Mouse (Mus musculus): ENCODE data around the gene Trappc3. TPM values are rescaled to one million over a fixed set of nuclear protein-coding genes. Genes with fewer than 3 reads are reported as not detected.
A peak's percentile ranks its signal among the peaks of the same experiment; 100 is the strongest.

Gene Trappc3
- polyA plus RNA-seq, 1 experiment = 25.7 TPM

DNA sequence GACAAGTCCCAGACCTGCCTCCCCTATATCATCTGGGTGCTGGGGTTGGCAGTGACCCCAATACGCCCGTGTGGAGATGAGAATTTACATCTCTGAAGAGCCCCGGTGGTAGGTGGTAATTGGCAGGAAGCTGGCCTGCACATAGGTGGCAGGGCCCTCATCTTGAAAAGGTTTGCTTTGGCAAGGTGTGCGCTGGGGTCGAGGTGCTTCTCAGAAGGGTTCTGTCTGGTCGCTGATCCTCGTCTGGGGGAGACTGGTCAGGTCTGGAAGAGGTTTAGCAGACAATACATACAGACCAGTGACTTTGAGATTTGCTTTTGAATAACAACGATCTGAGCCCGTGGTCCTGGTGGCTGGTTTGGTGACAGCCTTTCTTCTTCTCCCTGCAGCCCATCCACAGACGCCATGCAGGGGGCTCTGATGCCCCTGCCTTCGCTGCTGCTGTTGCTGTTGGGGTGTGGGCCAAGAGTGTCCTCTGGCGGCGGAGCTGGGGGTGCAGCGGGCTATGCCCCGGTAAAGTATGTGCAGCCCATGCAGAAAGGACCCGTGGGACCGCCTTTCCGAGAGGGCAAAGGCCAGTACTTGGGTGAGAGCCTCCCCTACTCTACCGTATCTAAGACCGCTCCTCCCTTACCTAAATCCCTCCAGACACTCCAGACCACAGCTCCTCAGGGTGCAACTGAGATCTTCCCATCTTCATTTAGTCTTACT is 47.2 kb downstream of the Trappc3 start:
- Histone ChIP-seq H3K4me3 (ENCODE audit: extremely low read depth, insufficient read depth, insufficient read length) (no peak overlapping the region), H3K27ac (ENCODE audit: insufficient read depth, low read length) (no peak overlapping the region), H3K4me1 (ENCODE audit: control insufficient read depth, insufficient read depth, insufficient read length) (no peaks in the 10 kb centered on the region), H3K27me3 (ENCODE audit: control insufficient read depth, insufficient read depth, low read length) (no peaks in the 10 kb centered on the region; the same call in 1 of the 2 replicates), H3K36me3 (ENCODE audit: control insufficient read depth, insufficient read depth, low read length) (peaks cover 1% of the 10 kb centered on the region; the same call in 1 of the 2 replicates)
- TF ChIP-seq POLR2A (IDR thresholded peaks at IDR 0.05; ENCODE audit: low read depth, low read length) = no peak
- 0 out of 2 replicates have a peak, but pooled peaks have one; percentile 8 for TF ChIP-seq CTCF (IDR thresholded peaks at IDR 0.05; ENCODE audit: extremely low read depth, insufficient read depth, insufficient read length, insufficient replicate concordance)
- WGBS = 22% methylated on average over 20 of the region's 20 CpGs
- DNase-seq (ENCODE audit: low read depth in 1 of 2, low spot score in 2 of 2) = no peak

DNA sequence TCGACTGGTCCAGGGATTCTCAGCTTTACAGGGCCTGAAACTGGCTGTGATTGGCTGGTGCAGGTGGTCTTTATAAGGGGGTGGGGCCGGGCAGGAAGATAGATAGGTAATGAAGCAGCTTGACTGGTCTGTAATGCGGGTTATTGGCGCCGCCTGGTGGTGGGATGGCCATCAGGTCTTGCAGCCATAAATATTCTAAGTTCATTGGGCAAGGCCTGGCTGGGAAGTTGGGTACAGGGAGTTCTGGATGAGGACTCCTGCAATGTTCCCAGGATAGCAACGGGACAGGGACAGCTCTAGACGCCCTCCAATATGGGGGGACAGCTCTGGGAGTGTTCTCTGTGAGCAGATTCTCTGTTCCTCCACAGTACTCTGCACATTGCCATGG is 47.8 kb downstream of the Trappc3 start:
- TF ChIP-seq CTCF (IDR thresholded peaks at IDR 0.05; ENCODE audit: extremely low read depth, insufficient read depth, insufficient read length, insufficient replicate concordance) (peak; percentile 62; the same call in 1 of the 2 replicates), POLR2A (IDR thresholded peaks at IDR 0.05; ENCODE audit: low read depth, low read length) (no peak)
- Histone ChIP-seq H3K4me1 (ENCODE audit: control insufficient read depth, insufficient read depth, insufficient read length) (no peaks in the 10 kb centered on the region), H3K27ac (ENCODE audit: insufficient read depth, low read length) (no peak overlapping the region), H3K36me3 (ENCODE audit: control insufficient read depth, insufficient read depth, low read length) (peaks cover 1% of the 10 kb centered on the region; the same call in 1 of the 2 replicates), H3K27me3 (ENCODE audit: control insufficient read depth, insufficient read depth, low read length) (no peaks in the 10 kb centered on the region; the same call in 1 of the 2 replicates), H3K4me3 (ENCODE audit: extremely low read depth, insufficient read depth, insufficient read length) (no peak overlapping the region)
- WGBS = 1% methylated on average over 7 of the region's 7 CpGs
- DNase-seq (ENCODE audit: low read depth in 1 of 2, low spot score in 2 of 2) = peak; percentile 45 to 75

DNA sequence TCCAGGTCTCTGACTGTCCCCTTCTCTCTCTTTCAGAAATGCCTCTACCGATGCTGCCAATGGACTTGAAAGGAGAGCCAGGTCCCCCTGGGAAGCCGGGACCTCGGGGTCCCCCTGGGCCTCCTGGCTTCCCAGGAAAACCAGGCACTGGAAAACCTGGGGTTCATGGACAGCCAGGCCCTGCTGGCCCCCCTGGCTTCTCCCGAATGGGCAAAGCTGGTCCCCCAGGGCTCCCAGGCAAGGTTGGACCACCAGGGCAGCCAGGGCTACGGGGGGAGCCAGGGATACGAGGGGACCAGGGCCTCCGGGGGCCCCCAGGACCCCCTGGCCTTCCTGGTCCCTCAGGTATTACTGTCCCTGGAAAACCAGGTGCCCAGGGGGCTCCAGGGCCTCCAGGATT is 48.2 kb downstream of the Trappc3 start:
- WGBS = 73% methylated on average over 7 of the region's 7 CpGs
- Histone ChIP-seq H3K27ac (ENCODE audit: insufficient read depth, low read length) (no peak overlapping the region), H3K4me3 (ENCODE audit: extremely low read depth, insufficient read depth, insufficient read length) (no peak overlapping the region), H3K4me1 (ENCODE audit: control insufficient read depth, insufficient read depth, insufficient read length) (no peaks in the 10 kb centered on the region), H3K27me3 (ENCODE audit: control insufficient read depth, insufficient read depth, low read length) (no peaks in the 10 kb centered on the region; the same call in 1 of the 2 replicates), H3K36me3 (ENCODE audit: control insufficient read depth, insufficient read depth, low read length) (peaks cover 1% of the 10 kb centered on the region; the same call in 1 of the 2 replicates)
- TF ChIP-seq CTCF (IDR thresholded peaks at IDR 0.05; ENCODE audit: extremely low read depth, insufficient read depth, insufficient read length, insufficient replicate concordance) (no peak), POLR2A (IDR thresholded peaks at IDR 0.05; ENCODE audit: low read depth, low read length) (no peak)
- no peak for DNase-seq (ENCODE audit: low read depth in 1 of 2, low spot score in 2 of 2)

DNA sequence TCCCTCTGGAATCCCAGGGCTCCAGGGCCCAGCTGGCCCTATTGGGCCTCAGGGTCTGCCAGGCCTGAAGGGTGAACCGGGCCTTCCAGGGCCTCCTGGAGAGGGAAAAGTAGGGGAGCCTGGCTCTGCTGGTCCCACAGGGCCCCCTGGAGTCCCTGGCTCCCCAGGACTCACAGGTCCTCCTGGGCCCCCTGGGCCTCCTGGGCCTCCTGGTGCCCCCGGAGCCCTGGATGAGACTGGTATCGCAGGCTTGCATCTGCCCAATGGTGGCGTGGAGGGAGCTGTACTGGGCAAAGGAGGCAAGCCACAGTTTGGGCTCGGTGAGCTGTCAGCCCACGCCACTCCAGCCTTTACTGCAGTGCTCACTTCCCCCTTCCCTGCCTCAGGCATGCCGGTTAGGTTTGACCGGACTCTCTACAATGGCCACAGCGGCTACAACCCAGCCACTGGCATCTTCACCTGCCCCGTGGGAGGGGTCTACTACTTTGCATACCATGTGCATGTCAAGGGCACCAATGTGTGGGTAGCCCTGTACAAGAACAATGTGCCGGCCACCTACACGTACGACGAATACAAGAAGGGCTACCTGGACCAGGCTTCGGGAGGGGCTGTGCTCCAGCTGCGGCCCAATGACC is 49.6 kb downstream of the Trappc3 start:
- DNase-seq (ENCODE audit: low read depth in 1 of 2, low spot score in 2 of 2) = no peak
- Histone ChIP-seq H3K4me1 (ENCODE audit: control insufficient read depth, insufficient read depth, insufficient read length) (no peaks in the 10 kb centered on the region), H3K36me3 (ENCODE audit: control insufficient read depth, insufficient read depth, low read length) (peaks cover 9% of the 10 kb centered on the region), H3K27ac (ENCODE audit: insufficient read depth, low read length) (no peak overlapping the region), H3K4me3 (ENCODE audit: extremely low read depth, insufficient read depth, insufficient read length) (no peak overlapping the region), H3K27me3 (ENCODE audit: control insufficient read depth, insufficient read depth, low read length) (no peaks in the 10 kb centered on the region; the same call in 1 of the 2 replicates)
- WGBS = 91% methylated on average over 16 of the region's 16 CpGs
- TF ChIP-seq CTCF (IDR thresholded peaks at IDR 0.05; ENCODE audit: extremely low read depth, insufficient read depth, insufficient read length, insufficient replicate concordance) (no peak), POLR2A (IDR thresholded peaks at IDR 0.05; ENCODE audit: low read depth, low read length) (no peak)

DNA sequence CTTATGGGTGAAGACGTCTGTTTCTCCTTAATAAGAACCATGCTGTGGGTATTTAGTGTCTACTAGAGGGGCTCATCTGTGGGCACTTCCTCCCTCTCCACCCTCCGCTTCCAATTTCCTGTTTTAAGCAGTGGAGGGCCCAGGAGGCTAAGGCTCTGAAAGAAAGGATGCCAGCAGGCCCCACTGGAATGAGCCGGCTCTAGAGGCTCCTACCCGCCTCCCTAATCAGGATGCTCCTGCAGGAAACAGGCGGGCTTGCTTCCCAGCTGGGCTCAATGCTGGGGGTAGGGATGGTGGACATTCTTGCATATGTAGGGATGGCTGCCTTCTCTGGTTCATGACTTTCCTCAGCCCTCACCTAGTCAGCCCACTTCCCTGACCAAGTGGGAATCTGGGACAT is 51.1 kb downstream of the Trappc3 start:
- TF ChIP-seq CTCF (IDR thresholded peaks at IDR 0.05; ENCODE audit: extremely low read depth, insufficient read depth, insufficient read length, insufficient replicate concordance) (no peak), POLR2A (IDR thresholded peaks at IDR 0.05; ENCODE audit: low read depth, low read length) (no peak)
- no peaks in the 10 kb centered on the region; the same call in 1 of the 2 replicates for H3K27me3 ChIP-seq (ENCODE audit: control insufficient read depth, insufficient read depth, low read length)
- peaks cover 21% of the 10 kb centered on the region for H3K36me3 ChIP-seq (ENCODE audit: control insufficient read depth, insufficient read depth, low read length)
- no peak overlapping the region for H3K4me3 ChIP-seq (ENCODE audit: extremely low read depth, insufficient read depth, insufficient read length)
- 86% methylated on average over 5 of the region's 5 CpGs for WGBS
- no peak overlapping the region for H3K27ac ChIP-seq (ENCODE audit: insufficient read depth, low read length)
- DNase-seq (ENCODE audit: low read depth in 1 of 2, low spot score in 2 of 2) = no peak
- no peaks in the 10 kb centered on the region for H3K4me1 ChIP-seq (ENCODE audit: control insufficient read depth, insufficient read depth, insufficient read length)

DNA sequence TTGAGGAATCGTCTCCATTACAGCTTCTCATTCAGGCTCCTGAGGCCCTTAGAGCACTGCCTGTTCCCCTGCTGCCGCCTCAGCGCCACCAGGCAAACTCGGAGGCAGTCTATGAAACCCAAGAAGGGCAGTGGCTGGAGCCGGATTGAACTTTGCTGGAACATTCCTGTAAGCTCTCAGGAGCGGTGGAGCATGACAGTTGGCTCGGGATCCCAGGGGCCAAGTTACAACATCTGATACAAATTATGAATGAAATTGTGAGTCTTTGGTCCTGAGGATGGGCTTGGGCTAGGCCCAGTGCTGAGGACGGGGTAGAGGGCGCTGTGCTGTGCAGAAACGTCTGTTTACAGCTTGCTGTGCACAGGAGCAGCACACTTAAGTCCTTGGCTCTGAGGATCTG is 52.3 kb downstream of the Trappc3 start:
- 81% methylated on average over 10 of the region's 10 CpGs for WGBS
- no peaks in the 10 kb centered on the region; the same call in 1 of the 2 replicates for H3K27me3 ChIP-seq (ENCODE audit: control insufficient read depth, insufficient read depth, low read length)
- no peak for TF ChIP-seq CTCF (IDR thresholded peaks at IDR 0.05; ENCODE audit: extremely low read depth, insufficient read depth, insufficient read length, insufficient replicate concordance)
- no peak for TF ChIP-seq POLR2A (IDR thresholded peaks at IDR 0.05; ENCODE audit: low read depth, low read length)

More for the DNA sequence above, 52.3 kb downstream of the Trappc3 start:
- Histone ChIP-seq H3K36me3 (ENCODE audit: control insufficient read depth, insufficient read depth, low read length) (peaks cover 21% of the 10 kb centered on the region), H3K27ac (ENCODE audit: insufficient read depth, low read length) (no peak overlapping the region), H3K4me1 (ENCODE audit: control insufficient read depth, insufficient read depth, insufficient read length) (no peaks in the 10 kb centered on the region), H3K4me3 (ENCODE audit: extremely low read depth, insufficient read depth, insufficient read length) (no peak overlapping the region)
- DNase-seq (ENCODE audit: low read depth in 1 of 2, low spot score in 2 of 2) = no peak
